Mouse (Mus musculus) gastrocnemius, postnatal 10 days (tissue): ENCODE data around the gene Hist1h2bk. TPM values are rescaled to one million over a fixed set of nuclear protein-coding genes. Genes with fewer than 3 reads are reported as not detected.

Experiments used
- microRNA-seq, 2 experiments: library from miRNA; unstranded; fragments of <30 nt; microRNA quantifications; one replicate each; pipeline ENCODE4 v1.2.0; 2021
- total RNA-seq, 2 experiments: library from RNA; stranded (reverse); gene quantifications; 2 replicates each; pipeline ENCODE4 v1.2.3; 2021

The Hist1h2bk gene
- total RNA-seq, 2 experiments from 2014 or later, result 209 to 249 TPM

Small RNA genes within 50 kb of the gene (microRNA-seq; reads per million reads assigned to microRNA genes)
- gene Gm26300 (0 reads per million in 2 experiments), gene Gm44390 (0 reads per million in 2 experiments), gene Gm44486 (0 reads per million in 2 experiments)

Other genes starting within 250 kb of the Hist1h2bk start
- 10 to 100 TPM; 37.8 to 38.8 TPM for gene Hist1h2an, start 248.7 kb upstream of the Hist1h2bk start, total RNA-seq
- gene Hist1h2bp, start 248.4 kb upstream of the Hist1h2bk start, total RNA-seq, result 10 to 100 TPM; 78.8 to 79.4 TPM
- gene Hist1h2bq, start 225.7 kb upstream of the Hist1h2bk start, total RNA-seq, result 100 to 1,000 TPM; 140 to 150 TPM
- gene Hist1h2ao, start 225.4 kb upstream of the Hist1h2bk start, total RNA-seq, result 100 to 1,000 TPM; 240 to 250 TPM
- 100 to 1,000 TPM; 345 to 353 TPM for gene Hist1h4m, start 224.1 kb upstream of the Hist1h2bk start, total RNA-seq
- gene Hist1h4n, start 203.7 kb upstream of the Hist1h2bk start, total RNA-seq, result 10 to 100 TPM; 17.9 to 46.6 TPM
- gene Hist1h2ap, start 202.4 kb upstream of the Hist1h2bk start, total RNA-seq, result 100 to 1,000 TPM in 1 of 2 experiments, 10 to 100 TPM in 1; 86.5 to 153 TPM
- 100 to 1,000 TPM; 139 to 146 TPM for gene Hist1h2br, start 202.1 kb upstream of the Hist1h2bk start, total RNA-seq
- 1 to 10 TPM in 1 of 2 experiments, under 1 TPM in 1; 0.73 to 1.2 TPM for gene Zfp184, start 90.8 kb upstream of the Hist1h2bk start, total RNA-seq
- gene Pom121l2, start 54.7 kb upstream of the Hist1h2bk start, total RNA-seq, result not detected
- gene Prss16, start 26.1 kb upstream of the Hist1h2bk start, total RNA-seq, result not detected
- 100 to 1,000 TPM; 171 to 199 TPM for gene Hist1h2ah, start 302 bp upstream of the Hist1h2bk start, total RNA-seq
- gene Hist1h4i, start 5.5 kb downstream of the Hist1h2bk start, total RNA-seq, result 10 to 100 TPM; 77.9 to 89.2 TPM
- 100 to 1,000 TPM; 133 to 135 TPM for gene Hist1h2ag, start 7.1 kb downstream of the Hist1h2bk start, total RNA-seq
- 100 to 1,000 TPM; 117 to 122 TPM for gene Hist1h2bj, start 7.3 kb downstream of the Hist1h2bk start, total RNA-seq
- gene Vmn1r188, start 48.6 kb downstream of the Hist1h2bk start, total RNA-seq, result not detected
- not detected for gene Vmn1r189, start 70.0 kb downstream of the Hist1h2bk start, total RNA-seq
- gene Vmn1r191, start 148.1 kb downstream of the Hist1h2bk start, total RNA-seq, result not detected
- not detected for gene Vmn1r192, start 155.3 kb downstream of the Hist1h2bk start, total RNA-seq
- not detected for gene Vmn1r193, start 187.3 kb downstream of the Hist1h2bk start, total RNA-seq
- gene Vmn1r194, start 208.3 kb downstream of the Hist1h2bk start, total RNA-seq, result not detected
- not detected for gene Vmn1r195, start 234.7 kb downstream of the Hist1h2bk start, total RNA-seq